Mouse (Mus musculus) right cerebral cortex, adult 18-20 months (tissue): ENCODE results near the gene Tbc1d10a.

ENCODE experiments used
- DNase-seq: peaks from one replicate; pipeline ENCODE4 v3.0.0; 2022; ENCODE audit warnings: mixed read lengths

Tbc1d10a gene

DNA sequence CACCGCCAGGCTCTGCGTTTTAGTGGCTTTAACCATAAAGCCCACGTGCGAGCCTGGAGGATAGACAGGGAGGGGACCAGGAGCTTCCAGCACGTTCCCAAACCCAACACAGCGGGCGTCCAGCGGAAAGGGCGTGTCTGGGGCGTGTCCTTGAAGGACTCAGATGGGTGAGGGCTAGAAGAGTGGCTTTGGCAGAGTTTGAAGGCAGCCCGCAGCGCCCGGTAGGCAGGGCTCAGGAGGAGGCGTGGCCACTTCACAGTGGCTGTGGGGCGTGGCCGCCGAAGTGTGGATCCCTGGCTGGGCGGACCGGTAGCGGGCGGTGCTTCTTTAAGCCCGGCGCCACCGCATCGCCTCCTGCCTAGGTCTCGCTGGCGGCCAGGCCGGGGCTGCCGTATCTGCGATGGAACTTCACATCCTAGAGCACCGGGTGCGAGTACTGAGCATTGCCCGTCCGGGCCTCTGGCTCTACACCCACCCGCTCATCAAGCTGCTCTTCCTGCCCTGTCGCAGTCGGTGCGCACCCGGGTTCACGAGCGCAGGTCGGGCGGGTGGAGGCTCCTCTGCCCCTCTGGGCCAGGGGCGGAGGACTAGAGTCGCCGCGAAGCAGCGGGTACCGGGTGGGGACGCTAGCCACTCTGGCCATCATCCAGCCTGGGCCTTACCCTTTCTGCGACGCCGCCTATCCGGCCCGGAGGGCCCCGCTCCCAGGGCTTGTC lies 31.5 kb downstream of the Tbc1d10a start, which contains the start of gene Castor1:
TSS of gene Castor1 (plus strand) at position 312 of the 716 bp plus-strand sequence.
- peak; percentile 63 for DNase-seq

DNA sequence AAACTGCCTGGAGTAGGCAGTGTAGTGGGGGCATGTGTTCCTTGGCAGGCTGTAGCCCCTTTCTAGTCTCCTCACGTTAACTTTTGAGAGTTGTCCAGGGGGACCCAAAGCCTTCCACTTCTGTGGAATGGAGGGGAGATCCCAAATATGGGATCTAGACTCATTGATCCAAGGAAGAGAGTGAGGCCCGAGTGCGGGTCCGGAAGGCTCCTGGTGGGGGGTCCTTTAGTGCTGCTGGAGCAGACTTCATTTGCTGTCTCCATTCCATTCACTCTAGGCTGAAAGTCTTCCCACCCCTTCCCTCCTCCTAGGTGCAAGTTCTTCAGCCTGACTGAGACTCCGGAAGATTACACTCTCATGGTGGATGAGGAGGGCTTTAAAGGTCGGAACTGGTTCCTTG lies 32.0 kb downstream of the Tbc1d10a start:
- no peak for DNase-seq

DNA sequence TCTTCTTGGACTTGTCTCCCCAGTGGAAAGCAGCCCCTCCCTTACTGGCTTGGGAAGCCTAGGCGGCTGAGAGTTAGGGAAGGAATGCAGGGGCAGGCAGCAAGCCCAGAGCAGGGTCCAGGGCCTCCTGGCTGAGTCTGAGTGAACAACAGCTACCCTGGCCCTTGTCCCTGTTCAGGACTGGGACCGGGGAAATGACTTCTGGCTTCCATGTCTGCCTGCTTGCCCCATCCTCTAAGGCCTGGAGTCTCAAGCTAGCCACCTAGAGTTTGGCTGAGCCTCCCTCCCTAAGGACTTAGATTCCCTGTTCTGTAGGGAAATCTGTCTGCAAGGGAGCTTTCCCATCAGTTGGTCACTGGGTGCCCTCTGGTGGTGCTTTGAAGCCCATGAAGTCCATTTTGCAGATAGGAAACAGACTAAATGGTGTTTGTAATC lies 32.7 kb downstream of the Tbc1d10a start:
- DNase-seq, result peak; percentile 78

DNA sequence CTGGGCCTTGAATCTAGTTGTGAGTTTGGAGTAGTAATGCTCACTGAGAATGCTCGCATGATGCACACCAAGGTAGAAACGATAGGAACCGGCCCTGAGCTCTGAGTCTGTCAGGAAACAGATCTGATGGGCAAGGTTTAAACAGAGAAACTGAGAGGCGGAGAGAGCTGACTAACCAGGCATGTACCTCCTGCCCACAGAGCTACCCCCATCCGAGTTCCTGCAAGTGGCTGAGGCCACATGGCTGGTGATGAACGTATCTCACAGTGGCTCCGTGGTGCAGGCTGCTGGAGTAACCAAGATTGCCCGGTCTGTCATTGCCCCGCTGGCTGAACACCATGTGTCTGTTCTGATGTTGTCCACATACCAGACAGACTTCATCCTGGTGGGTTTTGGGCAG lies 33.3 kb downstream of the Tbc1d10a start:
- no peak for DNase-seq

DNA sequence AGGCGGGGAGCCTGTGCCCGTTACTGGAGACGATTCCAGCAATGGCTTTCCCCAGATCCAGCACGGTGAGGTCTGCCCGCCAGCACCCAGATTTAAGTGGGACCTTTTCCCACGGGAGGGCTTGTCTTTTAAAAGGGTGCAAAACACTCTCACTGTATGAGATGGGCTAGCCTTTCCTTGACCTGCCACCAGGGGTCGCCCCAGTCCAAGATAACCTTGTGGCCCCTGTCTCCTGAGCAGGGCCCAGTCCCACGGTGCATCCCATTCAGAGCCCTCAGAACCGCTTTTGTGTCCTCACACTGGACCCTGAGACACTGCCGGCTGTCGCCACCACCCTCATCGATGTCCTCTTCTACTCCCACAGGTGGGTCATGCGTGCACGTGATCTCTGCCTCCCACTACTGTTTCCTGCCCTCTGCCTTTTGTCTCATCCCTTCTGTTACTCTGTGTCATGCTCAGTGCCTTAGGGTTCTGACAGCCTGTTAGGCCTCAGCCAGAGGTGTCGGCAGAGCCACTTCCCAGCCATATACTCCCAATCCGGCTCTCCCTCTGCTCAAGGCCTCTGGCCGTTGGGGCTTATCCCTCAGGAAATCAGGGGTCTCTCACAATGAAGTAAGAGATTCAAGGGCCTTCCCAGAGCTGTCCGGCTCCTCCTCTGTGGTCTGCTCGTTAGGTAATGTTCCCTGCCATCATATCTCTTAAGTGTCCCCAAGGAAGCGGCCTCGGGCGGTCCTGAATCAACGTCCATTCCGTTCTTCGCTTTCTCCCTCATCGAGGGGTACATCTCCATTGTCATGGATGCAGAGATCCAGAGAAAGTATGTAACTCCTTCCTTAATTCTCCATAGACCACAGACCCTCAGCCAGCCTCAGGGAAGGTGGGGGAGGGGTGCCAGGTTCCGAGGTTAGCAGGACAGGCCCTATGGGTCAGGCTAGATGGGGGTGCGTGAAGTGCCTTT lies 34.1 kb downstream of the Tbc1d10a start:
- DNase-seq, result peak; percentile 55

DNA sequence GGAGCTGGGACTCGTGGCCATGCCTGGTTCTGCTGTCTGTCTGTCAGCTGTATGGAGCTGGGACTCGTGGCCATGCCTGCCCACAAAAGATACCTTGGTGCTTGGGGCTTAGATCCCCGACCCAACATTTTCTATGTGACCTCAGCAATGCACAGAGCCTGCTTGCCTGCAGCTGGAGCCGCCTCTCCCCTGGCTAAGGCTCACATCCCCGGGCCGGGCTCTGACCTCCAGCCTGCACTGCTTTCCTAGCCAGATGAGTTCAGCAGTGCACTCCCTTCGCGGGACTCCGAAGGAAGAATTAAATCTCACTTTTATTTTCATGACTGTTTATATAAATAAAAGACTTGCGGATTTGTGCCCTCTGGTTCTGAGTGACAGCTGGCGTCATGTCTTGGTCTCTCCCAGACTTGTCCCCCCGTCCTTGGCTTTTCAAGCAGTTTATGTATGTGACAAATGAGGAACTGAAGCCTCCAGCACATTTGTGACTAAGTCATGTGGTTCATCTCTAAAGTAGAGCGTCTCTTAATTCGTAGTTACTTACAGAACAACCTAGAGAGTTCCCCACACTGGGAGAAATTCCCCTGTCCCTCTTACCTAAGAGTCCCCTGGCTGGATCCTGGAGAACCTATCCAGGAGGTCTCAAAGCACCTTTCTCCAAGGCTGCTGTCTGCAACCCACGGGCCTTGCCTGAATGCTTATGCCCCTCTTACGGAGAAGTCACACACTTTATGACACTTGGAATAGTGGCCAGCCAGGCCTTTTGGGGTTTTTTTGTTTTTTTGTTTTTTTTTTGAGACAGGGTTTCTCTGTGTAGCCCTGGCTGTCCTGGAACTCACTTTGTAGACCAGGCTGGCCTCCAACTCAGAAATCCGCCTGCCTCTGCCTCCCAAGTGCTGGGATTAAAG lies 35.7 kb downstream of the Tbc1d10a start:
- no peak for DNase-seq

DNA sequence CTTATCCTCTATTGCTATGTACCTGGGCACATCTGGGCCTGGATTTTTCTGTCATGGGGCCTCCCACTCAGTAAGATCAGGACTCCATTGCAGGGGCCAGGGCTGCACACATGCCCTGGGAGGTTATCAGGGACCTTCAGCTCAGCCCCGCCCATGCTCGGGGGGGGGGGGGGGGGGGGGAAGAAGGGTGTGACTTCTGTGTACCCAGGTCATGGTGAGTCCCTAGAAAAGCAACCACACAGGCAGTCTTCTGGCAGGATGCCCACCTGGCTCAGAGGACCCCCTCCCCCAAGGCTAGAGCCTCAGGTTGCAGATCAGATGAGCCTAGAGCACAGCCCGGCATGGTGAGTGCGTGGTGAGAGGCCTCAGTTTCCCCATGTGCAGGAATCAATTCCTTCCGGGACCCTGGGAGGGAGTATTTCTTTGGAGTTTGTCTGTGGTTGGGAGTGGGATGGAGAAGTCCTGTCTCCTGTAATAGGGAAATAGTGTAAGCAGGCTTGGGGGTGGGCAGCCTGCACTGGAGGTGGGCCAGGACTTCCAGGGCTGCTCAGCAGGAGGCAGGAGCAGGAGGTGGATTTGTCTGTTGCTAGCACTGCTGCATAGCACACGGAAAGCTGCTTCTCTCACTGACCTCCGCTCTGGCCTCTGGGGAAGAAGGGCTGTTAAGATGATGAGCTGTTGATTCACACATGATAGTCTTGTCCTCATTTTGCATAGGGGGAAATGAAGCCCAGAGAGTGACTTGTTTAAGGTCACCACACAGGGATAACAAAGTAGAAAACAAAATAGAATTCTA lies 37.0 kb downstream of the Tbc1d10a start:
- no peak for DNase-seq

DNA sequence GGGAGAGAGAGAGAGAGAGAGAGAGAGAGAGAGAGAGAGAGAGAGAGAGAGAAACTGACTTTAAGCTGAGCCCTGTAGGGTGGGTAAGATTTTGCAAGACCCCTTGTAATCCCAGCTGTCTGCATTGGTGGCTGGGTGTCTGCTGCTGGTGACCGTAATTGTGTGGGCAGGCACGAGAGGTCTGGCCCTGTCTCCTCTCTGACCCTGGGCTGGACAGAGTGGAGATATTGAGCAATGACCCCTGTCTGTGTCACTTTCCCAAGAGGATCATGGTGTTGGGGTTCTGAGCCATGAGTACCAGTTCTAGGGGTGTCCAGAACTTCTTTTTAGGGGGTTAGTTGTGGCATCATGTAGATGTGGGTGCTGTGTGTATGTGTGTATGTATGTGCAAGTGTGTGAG lies 37.6 kb downstream of the Tbc1d10a start:
- DNase-seq, result no peak

DNA sequence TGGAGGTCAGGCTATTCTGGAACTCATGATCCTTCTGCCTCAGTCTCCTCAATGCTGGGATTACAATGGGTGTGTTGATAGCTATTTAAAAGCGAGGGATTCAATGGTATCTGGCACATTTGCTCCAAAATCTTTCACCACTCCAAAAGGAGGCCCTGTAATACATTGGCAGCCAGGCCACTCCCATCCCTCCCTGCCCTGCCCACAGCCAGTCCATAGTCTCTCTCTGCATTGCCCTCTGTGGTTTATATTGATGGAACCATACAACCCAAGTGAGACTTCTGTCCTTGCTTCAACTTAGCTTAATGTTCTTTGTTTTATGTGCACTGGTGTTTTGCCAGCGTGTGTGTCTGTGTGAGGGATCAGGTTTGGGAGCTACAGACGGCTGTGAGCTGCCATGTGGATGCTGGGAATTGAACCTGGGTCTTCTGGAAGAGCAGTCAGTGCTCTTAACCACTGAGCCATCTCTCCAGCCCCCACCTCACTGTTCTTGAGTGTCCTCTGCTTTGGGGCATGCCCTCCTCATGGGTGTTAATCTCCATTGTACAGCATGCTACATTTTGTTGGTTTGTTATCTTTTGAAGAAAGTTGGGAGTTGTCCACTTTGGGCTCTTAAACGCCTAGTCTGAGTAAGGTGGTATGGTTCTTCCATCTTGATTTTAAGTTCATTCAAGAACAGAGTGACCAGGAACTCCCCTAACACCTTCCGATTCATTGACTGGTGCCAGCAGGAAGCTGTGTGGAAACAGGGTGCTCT lies 40.2 kb downstream of the Tbc1d10a start:
- no peak for DNase-seq

DNA sequence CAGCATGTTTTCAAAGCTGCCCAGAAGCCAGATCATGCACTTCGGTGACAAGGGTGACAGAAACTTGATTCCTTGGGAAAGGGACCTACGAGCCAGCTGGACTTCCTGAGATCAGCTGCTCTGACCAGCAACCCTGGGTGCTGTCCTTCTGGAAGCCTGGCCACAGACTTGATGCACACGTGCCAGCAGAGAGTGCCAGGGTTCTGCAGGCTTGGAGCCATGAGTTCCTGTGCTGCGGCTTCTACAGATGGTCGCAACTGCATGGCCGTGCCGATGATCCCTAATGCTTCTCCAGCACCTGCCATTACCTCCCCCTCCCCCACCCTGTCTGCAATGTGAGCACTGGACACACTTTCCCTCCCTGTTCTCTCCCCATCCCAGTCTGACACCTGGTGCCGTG lies 41.9 kb downstream of the Tbc1d10a start:
- DNase-seq, result no peak

DNA sequence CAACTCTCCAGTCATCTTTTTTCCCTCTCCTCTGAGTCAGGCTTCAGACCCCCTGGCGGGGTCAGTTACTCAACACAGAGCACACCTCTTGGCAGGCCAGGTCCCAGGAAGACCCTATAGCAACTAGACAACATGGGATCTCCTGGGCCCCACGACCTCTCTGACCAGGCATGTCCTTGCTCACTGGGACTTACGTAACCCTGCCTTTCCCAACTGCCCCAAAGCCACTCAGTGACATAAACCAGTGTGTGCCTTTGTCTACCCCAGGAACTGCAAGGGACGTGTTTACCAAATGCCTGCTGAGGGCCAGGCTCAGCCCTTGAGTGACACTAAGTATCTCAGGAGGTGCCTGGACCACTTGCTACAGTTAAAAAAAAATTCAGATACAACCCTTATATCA lies 43.3 kb downstream of the Tbc1d10a start:
- no peak for DNase-seq

DNA sequence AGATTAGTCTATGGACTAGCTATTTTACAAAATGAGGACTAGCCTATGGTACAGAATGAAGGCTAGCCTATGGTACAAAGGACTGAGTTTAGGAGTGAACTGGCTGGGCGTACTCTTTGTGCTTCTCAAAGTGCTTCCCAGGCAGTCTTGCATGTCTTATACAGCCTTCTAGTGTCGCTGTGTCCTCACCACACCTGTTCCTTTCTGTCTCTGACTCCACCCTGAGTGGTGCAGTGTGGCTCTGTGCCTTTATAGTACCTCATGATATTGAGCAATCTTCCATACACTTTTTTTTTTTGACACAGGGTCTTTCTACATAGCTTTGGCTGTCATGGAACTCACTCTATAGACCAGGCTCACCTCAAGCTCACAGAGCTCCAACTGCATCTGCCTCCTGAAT lies 44.8 kb downstream of the Tbc1d10a start:
- no peak for DNase-seq

DNA sequence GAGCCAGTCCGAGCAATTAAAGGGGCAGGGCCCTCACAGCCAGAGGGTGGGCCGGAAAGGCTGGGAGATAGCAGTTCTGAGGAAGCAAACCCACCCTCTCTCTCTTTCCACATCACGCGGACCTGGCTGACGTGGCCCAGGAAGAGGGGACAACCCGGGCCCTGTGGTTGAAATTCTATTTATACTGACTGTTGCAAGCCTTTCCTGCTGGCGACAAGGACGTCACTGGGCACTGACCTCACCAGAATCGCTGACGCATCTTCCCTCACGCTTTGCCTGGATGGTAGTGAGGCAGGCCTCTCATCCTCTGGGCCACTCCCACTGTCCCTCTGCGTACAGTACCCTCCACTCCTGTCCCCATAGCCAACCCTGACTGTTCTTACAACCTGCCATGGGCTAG lies 46.1 kb downstream of the Tbc1d10a start:
- DNase-seq, result no peak

DNA sequence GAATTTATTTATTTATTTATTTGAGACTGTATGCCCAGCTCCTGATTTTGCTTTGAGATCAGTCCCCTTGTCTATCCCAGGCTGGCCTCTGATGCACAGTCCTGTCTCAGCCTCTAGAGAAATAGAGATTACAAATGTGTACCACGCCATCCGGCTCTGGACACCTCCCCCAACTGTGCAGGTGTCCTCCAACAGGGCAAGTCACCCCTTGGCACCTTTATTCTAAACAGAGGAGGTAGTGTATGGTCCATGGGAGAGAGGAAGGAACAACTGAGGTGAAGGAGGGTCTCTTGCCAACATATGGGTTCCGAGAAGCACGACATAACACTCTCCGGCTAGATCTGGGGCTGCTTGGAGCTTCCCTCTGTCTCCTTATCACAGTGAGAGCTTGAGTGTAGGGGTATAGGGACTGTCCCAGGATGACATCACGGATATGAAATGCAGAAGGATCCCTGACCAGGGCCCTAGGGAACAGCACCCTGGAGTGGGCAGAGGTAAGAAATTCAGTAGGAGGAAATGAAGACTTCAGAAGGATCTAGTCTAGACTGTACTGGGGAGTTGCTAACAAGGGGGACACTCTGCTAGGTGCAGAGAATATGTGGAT lies 48.6 kb downstream of the Tbc1d10a start:
- no peak for DNase-seq

DNA sequence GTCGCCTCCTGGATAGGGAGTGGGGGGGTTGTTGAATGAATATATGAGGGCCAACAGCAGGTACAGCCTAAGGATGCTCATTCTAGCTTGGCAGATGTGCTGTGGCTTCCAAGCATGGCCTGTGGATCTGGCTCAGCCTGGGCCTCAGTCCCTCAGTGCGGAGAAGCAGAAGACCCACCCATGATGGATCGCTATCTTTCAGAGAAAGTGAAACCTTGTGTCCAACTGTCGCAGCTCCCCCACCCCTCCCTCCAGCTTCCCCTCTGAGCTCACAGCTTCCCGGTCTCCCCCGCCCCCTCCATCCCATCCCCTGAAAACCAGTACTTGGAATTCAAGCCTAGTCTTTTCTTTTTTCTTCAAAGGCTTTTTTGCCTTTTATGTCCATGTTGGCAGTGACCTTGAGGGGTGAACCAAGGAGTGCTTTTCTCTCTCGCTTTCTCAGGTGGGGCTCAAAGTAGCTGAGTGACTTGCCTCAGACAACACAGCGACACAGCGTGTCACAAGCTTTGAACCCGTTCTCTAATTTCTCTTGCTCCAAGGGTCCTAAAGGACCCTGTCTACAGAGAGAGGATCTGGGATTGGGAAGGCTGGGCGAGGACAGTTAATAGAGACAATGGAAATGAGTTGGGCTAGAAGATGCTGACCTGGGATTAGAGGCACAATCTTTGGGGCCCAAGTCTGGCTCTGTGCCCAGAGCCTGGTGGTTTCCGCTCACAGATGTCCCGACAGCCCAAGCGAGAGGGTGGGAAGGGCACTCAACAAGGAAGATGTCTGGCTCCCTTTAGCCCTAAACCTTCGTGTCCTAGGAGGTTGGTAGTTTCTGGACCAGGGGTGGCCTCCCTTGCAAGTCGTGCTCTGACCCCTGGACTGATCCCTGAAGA lies 49.3 kb downstream of the Tbc1d10a start, which contains the start of gene Osm:
TSS of gene Osm (plus strand) at position 756 of the 881 bp plus-strand sequence.
- no peak for DNase-seq

DNA sequence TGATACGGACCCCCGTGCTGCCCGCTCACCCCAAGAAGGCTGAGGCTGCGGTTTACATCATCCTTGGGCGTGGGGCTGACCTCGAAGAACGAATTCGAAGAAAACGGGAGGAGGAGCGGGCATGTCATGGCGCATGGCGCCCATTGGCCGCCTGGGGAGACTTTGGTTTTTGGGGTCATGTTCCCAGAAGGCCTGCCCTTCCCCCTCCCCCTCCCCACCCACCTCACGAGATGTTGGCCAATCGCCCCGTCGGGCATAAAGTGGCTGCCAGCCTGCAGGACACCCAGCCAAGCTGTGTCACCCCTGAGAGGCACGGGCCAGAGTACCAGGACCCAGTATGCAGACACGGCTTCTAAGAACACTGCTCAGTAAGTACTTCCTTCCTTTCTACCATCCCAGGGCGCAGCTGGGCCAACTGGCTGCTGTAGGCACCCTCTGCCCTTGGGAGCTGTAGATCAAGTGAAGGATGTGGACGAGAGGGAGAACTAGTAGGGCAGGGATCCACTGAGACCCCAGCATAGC lies 50.0 kb downstream of the Tbc1d10a start:
- no peak for DNase-seq

DNA sequence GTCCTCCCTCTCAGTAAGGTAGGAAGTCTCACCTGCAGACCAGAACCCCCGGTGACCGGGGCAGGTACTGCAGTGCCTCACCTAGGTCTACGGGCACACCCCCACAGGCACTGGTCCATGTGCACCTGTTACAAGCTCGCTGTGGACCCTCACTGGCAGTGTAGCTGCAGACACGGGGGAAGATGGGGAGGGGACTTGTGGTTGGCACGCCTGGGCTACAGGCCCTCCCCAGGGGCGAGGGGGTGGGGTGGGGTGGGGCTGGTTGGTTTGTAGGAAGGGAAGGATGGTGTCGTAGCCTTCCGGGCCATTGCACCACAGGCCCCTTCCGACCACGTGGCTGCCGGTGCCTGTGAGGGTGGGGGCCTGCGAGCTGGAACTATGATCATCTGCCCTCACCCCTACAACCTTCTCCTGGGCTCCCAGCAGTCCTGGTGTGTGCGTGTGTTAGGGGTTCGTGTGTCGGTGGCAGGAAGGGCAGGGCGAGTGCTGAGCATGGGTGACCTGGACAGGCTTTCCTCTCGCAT lies 50.9 kb downstream of the Tbc1d10a start:
- DNase-seq, result no peak

DNA sequence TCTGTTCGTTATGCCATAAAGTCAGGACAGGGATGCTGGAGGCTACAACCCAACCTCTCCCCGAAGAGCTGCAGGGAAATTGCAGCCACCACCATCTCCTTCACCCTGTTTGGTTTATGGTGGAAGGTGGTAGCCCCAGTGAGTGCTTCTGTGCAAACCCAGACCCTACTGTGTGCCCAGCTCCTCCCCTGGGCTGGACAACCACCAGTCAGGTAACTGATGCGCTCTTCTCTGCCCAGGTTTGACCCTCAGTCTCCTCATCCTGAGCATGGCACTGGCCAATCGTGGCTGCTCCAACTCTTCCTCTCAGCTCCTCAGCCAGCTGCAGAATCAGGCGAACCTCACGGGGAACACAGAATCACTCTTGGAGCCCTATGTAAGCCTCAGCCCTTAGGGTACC lies 51.6 kb downstream of the Tbc1d10a start:
- DNase-seq, result no peak

DNA sequence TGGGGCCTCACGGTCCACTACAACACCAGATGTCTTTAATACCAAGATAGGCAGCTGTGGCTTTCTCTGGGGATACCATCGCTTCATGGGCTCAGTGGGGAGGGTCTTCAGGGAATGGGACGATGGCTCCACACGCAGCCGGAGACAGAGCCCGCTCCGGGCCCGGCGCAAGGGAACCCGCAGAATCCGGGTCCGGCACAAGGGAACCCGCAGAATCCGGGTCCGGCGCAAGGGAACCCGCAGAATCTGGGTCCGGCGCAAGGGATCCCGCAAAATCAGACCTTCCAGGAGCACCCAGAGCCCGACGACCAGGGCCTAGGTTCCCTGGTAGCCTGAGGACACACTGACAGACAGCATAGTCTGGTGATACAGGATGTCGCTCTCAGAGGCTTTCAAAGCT lies 53.1 kb downstream of the Tbc1d10a start:
- DNase-seq, result no peak
